Mouse (Mus musculus): Measurements from ENCODE around the gene Fau.

Gene Fau

DNA sequence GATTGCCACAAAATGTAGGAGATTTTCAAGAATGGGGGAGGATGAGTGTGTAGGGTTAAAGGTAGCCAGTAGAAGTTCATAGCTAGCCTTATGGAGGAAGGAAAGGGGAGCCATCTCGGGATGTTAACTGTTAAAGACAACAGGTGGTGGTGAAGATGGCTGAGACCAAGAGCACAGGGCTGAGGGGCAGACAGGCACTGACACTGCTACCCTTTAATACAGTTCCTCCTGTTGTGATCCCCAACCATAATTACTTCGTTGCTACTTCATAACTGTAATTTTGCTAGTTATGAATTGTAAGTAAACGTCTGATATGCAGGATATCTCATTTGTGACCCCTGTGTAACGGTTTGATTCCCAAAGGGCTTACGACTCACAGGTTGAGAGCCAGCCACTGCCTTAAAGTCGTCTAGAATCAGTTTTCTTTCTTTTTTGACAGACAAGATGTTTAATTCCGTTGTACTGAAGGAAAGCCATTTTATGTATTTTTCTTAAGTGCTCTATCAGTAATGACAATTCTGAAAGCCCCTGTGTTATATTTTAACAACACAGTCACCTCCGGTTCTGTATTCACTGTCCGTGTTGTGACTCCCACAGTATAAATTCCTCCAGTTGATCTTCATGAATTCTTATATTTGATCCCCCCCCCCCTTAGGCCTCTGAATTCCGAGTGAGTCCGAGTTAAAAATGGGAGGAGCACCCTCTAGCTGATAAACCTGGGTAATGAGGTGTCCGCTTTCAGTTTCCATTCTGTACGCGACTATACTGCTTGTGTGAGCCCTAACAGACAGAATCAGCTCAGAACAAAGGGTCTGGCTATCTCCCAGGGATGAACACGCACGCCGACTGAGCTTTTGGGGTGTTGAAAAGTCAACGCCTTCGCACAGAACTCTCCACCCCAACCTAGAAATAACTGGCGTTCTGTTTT lies 12.0 kb upstream of the Fau start:
- DNase-seq (ENCODE audit: low read depth, low spot score) = no peak

DNA sequence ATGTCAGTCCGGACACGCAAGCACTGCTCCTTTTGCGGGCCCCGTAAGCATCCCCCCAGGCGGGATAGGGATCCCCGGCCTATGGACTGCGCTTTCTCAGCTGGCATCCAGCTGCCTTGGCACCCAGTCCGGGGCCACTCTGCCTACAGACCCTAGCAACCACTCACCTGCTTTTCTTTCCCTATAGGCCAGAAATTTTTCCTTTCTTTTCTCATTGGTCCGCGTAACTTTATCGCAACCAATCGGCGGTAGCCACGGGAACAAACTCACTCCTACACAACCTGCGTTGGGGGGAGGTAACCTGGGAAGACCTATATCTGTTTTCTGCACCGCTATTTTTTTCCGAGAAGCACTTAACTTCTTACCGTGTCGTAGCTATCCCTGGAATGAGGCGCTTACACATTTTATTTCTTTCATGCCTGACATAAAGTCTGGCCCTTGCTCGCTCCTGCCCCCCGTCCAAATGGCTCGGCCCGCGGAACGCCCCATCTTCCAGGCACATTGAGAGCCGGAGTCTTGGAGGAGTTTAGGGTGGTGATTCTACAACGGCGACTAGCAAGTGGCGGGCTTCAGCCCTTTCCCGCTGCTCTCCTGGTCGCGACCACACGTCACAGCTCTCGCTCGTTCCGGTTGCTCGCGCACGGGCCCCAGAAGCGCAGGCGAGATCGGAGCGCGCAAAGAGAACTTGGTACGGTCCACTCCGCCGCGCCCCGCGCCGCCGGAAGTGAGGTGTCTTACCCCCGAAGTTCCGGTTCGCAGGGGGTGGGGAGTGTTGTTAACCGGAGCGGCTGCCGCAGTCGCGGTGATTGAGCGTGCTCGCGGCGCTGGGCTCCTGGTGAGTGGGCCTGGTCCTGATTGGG lies 11.1 kb upstream of the Fau start, which contains the start of gene Syvn1:
Syvn1 (plus strand) TSS at position 283 of the 860 bp plus-strand sequence.
- DNase-seq (ENCODE audit: low read depth, low spot score) = peak; percentile 90

DNA sequence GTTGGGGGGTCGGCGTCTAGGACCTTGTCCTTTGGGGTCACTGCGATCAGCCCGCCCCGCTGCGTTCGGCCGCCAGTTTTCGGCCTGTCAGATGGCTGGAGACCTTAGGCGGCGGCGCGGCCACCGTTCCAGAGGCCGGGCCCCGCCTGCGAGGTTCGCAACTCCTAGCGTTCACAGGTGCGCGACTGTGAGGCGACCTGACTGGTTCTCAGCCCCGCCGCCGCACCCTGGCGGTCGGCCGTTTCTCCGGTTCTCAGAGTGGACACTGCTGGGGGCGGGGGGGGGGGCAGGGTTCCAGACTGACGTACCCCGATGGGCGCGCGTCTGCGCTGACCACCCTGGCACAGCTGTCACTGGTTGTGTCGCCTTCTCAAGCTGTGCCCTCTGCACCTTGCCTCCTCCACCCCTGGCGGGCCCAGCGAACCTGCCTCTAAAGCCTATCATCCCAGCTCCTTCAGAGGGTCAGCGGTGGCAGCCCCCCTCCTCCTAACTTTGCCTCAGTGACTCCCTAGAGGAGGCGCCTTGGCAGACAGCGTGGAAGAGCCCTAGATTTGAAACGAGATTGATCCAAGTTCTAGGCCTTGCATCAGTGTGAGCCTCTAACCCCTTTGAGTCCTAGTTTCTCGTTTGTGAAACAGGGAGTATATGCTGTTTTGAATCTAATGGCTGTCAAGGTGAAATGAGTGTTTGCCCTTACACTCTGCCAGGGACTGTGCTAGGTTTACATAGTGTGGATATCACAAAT lies 10.3 kb upstream of the Fau start:
- DNase-seq (ENCODE audit: low read depth, low spot score) = no peak

DNA sequence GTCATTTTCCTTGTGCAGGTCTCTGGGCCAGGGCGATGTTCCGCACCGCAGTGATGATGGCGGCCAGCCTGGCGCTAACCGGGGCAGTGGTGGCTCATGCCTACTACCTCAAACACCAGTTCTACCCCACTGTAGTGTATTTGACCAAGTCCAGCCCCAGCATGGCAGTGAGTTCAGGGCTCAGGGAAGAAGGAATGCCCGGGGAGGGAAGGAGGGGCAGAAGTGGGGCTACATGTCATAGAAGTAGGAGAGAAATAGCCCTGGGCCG lies 9.8 kb upstream of the Fau start:
- no peak for DNase-seq (ENCODE audit: low read depth, low spot score)

- no peak for DNase-seq (ENCODE audit: low read depth, low spot score)
These were observed 8.8 kb upstream of the Fau start for GRCm38 (mm10) chr19:6048681-6049410.

DNA sequence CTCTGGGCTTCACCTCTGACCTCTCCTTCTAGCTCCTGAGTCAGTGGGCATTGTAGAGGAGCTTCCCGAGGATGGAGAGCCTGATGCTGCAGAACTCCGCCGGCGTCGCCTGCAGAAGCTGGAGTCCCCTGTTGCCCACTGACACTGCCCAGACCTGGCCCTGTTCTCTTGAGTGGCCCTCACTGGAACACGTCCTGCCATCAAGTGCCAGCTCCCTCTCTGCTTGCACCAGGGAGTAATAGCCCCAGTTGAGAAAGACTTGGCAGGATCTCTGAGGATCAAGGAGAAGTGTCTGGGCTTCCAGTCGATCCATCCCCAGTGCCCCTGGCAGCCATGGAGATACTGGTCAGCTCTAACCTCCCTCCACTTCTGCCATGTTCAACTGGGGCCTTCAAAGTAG lies 5.1 kb upstream of the Fau start:
- DNase-seq (ENCODE audit: low read depth, low spot score) = no peak

GRCm38 (mm10) chr19:6054296-6054695 lies 3.3 kb upstream of the Fau start:
- no peak for DNase-seq (ENCODE audit: low read depth, low spot score)

DNA sequence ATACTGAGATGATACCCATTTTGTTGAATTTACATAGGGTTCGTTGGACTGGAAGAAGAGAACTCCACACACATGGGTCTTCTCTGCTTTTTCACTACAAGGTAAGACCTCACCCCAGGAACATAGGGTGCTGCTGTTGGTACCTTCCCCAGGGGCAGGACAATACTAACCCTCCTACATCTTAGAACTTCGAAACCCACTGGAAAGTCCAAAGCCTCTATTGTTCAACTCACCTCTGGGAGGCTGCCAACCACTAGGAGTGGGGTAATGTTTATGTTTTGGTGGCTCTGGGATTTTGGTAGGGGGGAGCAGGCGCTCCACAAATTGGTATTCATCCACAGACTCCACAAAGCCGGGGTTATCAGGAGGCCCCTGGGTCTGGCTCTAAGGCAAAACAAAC lies 948 bp upstream of the Fau start:
- no peak for DNase-seq (ENCODE audit: low read depth, low spot score)

DNA sequence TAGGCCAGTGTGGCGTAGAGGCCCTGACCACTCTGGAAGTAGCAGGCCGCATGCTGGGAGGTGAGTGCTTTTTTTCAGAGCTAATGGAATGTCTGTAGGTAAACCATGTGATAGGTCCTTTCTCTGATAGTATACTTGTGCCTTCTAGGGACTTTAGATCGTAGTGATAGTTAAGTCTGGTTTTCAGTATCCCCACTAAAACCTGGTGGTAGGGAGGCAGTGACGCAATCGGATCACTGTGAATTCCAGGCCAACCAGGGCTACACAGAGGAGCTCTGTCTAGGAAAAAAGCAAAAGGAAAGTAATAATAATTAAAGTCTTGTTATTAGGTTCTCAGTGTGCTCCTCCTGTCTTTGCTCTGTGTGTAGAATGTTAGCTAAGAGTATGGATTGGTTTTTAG lies 869 bp downstream of the Fau start:
- DNase-seq (ENCODE audit: low read depth, low spot score) = no peak

- DNase-seq (ENCODE audit: low read depth, low spot score) = no peak
These were observed 1.3 kb downstream of the Fau start for GRCm38 (mm10) chr19:6058966-6059365.

- peak; percentile 89 for DNase-seq (ENCODE audit: low read depth, low spot score)
These were observed 3.4 kb downstream of the Fau start, which contains the start of gene Znhit2 for GRCm38 (mm10) chr19:6061021-6061533. Gene Znhit2, plus strand, starts transcription at chr19:6061192.

- no peak for DNase-seq (ENCODE audit: low read depth, low spot score)
These were observed 4.1 kb downstream of the Fau start for GRCm38 (mm10) chr19:6061641-6062302.

GRCm38 (mm10) chr19:6062418-6062817 lies 4.8 kb downstream of the Fau start:
- no peak for DNase-seq (ENCODE audit: low read depth, low spot score)

DNA sequence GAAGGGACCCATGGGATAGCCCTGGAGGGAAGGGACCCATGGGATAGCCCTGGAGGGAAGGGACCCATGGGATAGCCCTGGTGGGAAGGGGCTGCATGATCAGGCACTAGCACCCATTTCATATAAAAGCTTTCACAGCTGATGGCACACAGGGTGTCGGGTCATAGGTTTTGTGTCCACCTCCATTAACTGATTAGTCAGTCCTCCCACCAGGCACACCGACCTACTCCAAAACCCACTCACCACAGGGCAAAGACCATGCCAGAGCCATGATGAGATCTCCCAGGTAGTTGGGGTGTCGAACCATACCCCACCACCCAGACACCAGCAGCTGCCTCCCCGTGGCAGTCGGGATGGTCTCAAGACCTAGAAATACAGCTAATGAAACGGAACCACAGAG lies 5.4 kb downstream of the Fau start:
- DNase-seq (ENCODE audit: low read depth, low spot score) = no peak

GRCm38 (mm10) chr19:6066571-6066970 lies 8.9 kb downstream of the Fau start:
- DNase-seq (ENCODE audit: low read depth, low spot score) = no peak

DNA sequence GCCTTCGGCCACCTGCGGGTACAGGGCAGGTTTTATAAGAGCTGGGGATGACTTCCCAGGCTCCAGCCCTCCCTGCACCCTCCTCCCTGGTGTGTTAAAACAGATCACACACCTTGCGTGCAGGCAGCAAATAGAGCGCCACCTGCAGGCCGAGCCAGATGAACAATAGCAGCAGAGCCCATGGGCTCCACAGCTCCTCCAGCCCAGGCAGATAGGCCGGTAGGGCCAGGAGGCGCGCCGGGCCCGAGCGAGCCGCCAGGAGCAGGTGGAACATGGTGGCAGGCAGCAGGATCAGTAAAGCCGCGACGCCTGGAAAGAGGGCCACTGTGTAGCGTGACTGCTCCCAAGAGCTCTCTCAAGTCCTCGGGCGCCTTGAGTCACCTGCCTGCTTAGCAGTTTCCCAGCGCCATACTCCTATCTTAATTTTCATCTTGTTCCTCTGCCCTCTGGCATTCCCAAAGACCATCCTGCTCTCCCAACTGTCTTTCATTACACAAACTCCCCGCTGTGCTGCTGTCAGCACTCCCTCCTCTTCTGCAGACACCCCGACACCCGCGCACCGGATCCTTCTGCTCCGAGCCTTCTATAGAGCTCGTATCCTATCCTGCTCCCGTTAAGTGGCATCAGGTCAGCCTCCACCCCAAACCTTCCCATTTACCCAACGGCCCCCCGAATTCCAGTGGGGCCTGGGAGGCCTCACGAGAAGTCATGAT lies 9.5 kb downstream of the Fau start:
- peak; percentile 69 for DNase-seq (ENCODE audit: low read depth, low spot score)

DNA sequence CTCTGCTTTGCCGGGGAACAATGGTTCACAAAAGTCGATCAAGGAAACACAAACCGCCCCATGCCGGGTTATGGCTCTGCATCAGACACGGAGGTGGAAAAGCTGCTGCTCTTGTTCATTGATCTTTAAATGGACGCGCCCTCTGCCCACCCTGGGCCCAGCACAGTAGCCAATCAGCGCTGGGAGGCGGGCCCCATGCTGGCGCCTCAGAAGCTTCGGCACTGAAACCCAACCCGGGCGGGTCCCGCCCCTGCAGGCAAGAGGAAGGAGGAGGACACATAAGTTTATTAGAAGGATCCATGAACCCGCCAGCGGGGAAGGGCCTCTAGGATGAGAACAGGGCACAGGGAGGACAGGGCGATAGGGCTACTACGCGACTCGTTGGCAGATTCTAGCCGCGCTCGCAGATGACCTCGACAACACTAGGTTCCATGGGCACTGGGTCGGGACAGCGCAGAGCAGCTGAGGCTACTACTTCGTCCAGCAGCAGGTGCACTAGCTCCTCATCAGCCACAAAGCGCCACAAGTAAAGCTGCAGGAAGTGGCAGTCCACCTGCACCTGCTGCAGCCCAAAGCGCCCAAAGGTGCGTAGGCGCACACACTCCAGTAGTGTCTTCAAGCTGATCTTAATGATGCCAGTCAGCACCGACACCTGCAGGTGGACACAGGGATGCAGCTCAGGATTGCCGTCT lies 10.2 kb downstream of the Fau start, which contains the start of gene Tm7sf2:
Tm7sf2 (minus strand) TSS at position 650 of the 692 bp plus-strand sequence.
- DNase-seq (ENCODE audit: low read depth, low spot score) = peak; percentile 82

- DNase-seq (ENCODE audit: low read depth, low spot score) = no peak
These were observed 11.3 kb downstream of the Fau start for GRCm38 (mm10) chr19:6068951-6069350.

- DNase-seq (ENCODE audit: low read depth, low spot score) = no peak
These were observed 12.2 kb downstream of the Fau start for GRCm38 (mm10) chr19:6069851-6070250.

Data from skeletal muscle tissue, adult 2 months (tissue).